Mouse (Mus musculus) C2C12 (cell line): ENCODE results near the gene Atp6v1d.

Experiments
- CEBPB ChIP-seq: IDR thresholded peaks from one replicate; pipeline ENCODE4 v1.6.1; 2011; ENCODE audit warnings: low read depth, mild to moderate bottlenecking, control low read depth, moderate library complexity
- CTCF ChIP-seq: IDR thresholded peaks from one replicate; pipeline ENCODE4 v1.5.1; 2011; ENCODE audit not compliant: control insufficient read depth, insufficient read depth, insufficient read length
- MAX ChIP-seq: IDR thresholded peaks from one replicate; pipeline ENCODE4 v1.6.1; 2011; ENCODE audit warnings: mild to moderate bottlenecking, control low read depth
- MYOG ChIP-seq: IDR thresholded peaks from one replicate; pipeline ENCODE4 v1.6.1; 2011; ENCODE audit not compliant: control insufficient read depth, insufficient read length; ENCODE audit errors: extremely low read depth

DNA sequence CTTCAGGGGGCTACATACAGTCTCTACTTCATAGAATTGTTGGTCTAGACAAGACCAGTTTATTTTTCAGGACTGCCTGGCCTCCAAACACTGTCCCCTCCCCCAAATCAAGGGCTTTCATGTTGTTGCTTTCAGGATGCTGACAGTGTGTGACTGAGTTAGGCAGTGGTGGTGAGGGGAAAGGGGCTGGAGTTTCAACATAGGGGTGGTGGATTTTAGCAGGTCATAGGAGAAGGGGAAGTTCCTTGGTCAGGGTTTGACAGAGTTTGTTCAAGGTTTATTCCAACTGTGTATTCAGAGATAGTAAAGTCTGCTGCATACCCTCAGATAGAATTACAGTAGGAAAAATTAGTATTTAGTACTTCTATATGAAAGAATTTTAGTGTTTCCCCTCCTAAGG lies 59.6 kb downstream of the Atp6v1d start:
- TF ChIP-seq MAX (no peak), CEBPB (no peak), CTCF (no peak), MYOG (no peak)
